Mouse (Mus musculus): ENCODE data around the gene Eid2b. TPM values are rescaled to one million over a fixed set of nuclear protein-coding genes. Genes with fewer than 3 reads are reported as not detected.

Eid2b gene
- polyA plus RNA-seq, 1 experiment from 2014 or later, result 7.0 TPM

GRCm38 (mm10) chr7:28306216-28306615, 28.7 kb downstream of the Eid2b start:
- WGBS, result 88% methylated on average over 8 of the region's 8 CpGs
- Histone ChIP-seq H3K4me2 (replicated peaks; ENCODE audit: low read depth) (no peak overlapping the region), H3K36me3 (ENCODE audit: control insufficient read depth, insufficient read depth) (peaks cover 53% of the 10 kb centered on the region)

GRCm38 (mm10) chr7:28309737-28310136, 32.2 kb downstream of the Eid2b start:
- H3K4me3 ChIP-seq (ENCODE audit: low read depth, low read length), result no peak overlapping the region
- 66% methylated on average over 9 of the region's 9 CpGs for WGBS
- TF ChIP-seq CTCF (IDR thresholded peaks at IDR 0.05; ENCODE audit: low read depth), result no peak
- H3K27ac ChIP-seq (ENCODE audit: low read depth, low read length), result no peak overlapping the region
- no peaks in the 10 kb centered on the region for H3K9me3 ChIP-seq (ENCODE audit: control insufficient read depth)
- no peaks in the 10 kb centered on the region; the same call in 1 of the 2 replicates for H3K4me1 ChIP-seq (replicated peaks; ENCODE audit: control insufficient read depth, insufficient read depth, low read length)
- no peaks in the 10 kb centered on the region for H3K27me3 ChIP-seq (replicated peaks; ENCODE audit: control insufficient read depth, insufficient read depth, low read length)
- no peak for ATAC-seq
- H3K4me2 ChIP-seq (replicated peaks; ENCODE audit: low read depth), result no peak overlapping the region
- H3K36me3 ChIP-seq (ENCODE audit: control insufficient read depth, insufficient read depth), result peaks cover 55% of the 10 kb centered on the region
- no peak overlapping the region for H3K9ac ChIP-seq (ENCODE audit: low read depth, low read length)

More at GRCm38 (mm10) chr7:28306216-28306615, 28.7 kb downstream of the Eid2b start:
- no peaks in the 10 kb centered on the region; the same call in 1 of the 2 replicates for H3K4me1 ChIP-seq (replicated peaks; ENCODE audit: control insufficient read depth, insufficient read depth, low read length)
- ATAC-seq, result no peak
- H3K9ac ChIP-seq (ENCODE audit: low read depth, low read length), result no peak overlapping the region
- no peak overlapping the region for H3K27ac ChIP-seq (ENCODE audit: low read depth, low read length)
- H3K9me3 ChIP-seq (ENCODE audit: control insufficient read depth), result no peaks in the 10 kb centered on the region
- TF ChIP-seq CTCF (IDR thresholded peaks at IDR 0.05; ENCODE audit: low read depth), result no peak
- H3K4me3 ChIP-seq (ENCODE audit: low read depth, low read length), result no peak overlapping the region
- peaks cover 8% of the 10 kb centered on the region for H3K27me3 ChIP-seq (replicated peaks; ENCODE audit: control insufficient read depth, insufficient read depth, low read length)

- Histone ChIP-seq H3K4me2 (replicated peaks; ENCODE audit: low read depth) (peak overlapping the region; percentile 92), H3K4me3 (ENCODE audit: low read depth, low read length) (peak overlapping the region; percentile 91), H3K9me3 (ENCODE audit: control insufficient read depth) (no peaks in the 10 kb centered on the region), H3K27ac (ENCODE audit: low read depth, low read length) (peak overlapping the region; percentile 66), H3K27me3 (replicated peaks; ENCODE audit: control insufficient read depth, insufficient read depth, low read length) (no peaks in the 10 kb centered on the region), H3K9ac (ENCODE audit: low read depth, low read length) (peak overlapping the region; percentile 82), H3K36me3 (ENCODE audit: control insufficient read depth, insufficient read depth) (peaks cover 57% of the 10 kb centered on the region), H3K4me1 (replicated peaks; ENCODE audit: control insufficient read depth, insufficient read depth, low read length) (no peaks in the 10 kb centered on the region; the same call in 1 of the 2 replicates)
- peak; percentile 70 for ATAC-seq
- 5% methylated on average over 35 of the region's 35 CpGs for WGBS
- TF ChIP-seq CTCF (IDR thresholded peaks at IDR 0.05; ENCODE audit: low read depth), result no peak
Measured at GRCm38 (mm10) chr7:28311151-28311925, 33.8 kb downstream of the Eid2b start.

GRCm38 (mm10) chr7:28311926-28312543, 34.5 kb downstream of the Eid2b start, which contains the start of gene Timm50:
TSS of gene Timm50 (minus strand) at chr7:28312072.
- H3K9ac ChIP-seq (ENCODE audit: low read depth, low read length), result peak within 1 kb of the TSS; percentile 82
- peak within 1 kb of the TSS; percentile 66 for H3K27ac ChIP-seq (ENCODE audit: low read depth, low read length)
- ATAC-seq, result peak; percentile 95
- TF ChIP-seq CTCF (IDR thresholded peaks at IDR 0.05; ENCODE audit: low read depth), result peak; percentile 13; the same call in 1 of the 2 replicates
- peak within 1 kb of the TSS; percentile 91 for H3K4me3 ChIP-seq (ENCODE audit: low read depth, low read length)
- H3K9me3 ChIP-seq (ENCODE audit: control insufficient read depth), result no peaks in the 10 kb centered on the region
- H3K27me3 ChIP-seq (replicated peaks; ENCODE audit: control insufficient read depth, insufficient read depth, low read length), result no peaks in the 10 kb centered on the region
- under 1% methylated on average over 44 of the region's 45 CpGs for WGBS
- H3K36me3 ChIP-seq (ENCODE audit: control insufficient read depth, insufficient read depth), result peaks cover 57% of the 10 kb centered on the region
- no peaks in the 10 kb centered on the region; the same call in 1 of the 2 replicates for H3K4me1 ChIP-seq (replicated peaks; ENCODE audit: control insufficient read depth, insufficient read depth, low read length)
- H3K4me2 ChIP-seq (replicated peaks; ENCODE audit: low read depth), result peak within 1 kb of the TSS; percentile 92

GRCm38 (mm10) chr7:28318036-28318435, 40.5 kb downstream of the Eid2b start:
- no peak overlapping the region for H3K9ac ChIP-seq (ENCODE audit: low read depth, low read length)
- no peaks in the 10 kb centered on the region for H3K27me3 ChIP-seq (replicated peaks; ENCODE audit: control insufficient read depth, insufficient read depth, low read length)
- no peak for ATAC-seq
- H3K4me3 ChIP-seq (ENCODE audit: low read depth, low read length), result no peak overlapping the region
- no peak overlapping the region for H3K27ac ChIP-seq (ENCODE audit: low read depth, low read length)
- TF ChIP-seq CTCF (IDR thresholded peaks at IDR 0.05; ENCODE audit: low read depth), result no peak
- H3K4me1 ChIP-seq (replicated peaks; ENCODE audit: control insufficient read depth, insufficient read depth, low read length), result no peaks in the 10 kb centered on the region
- no peaks in the 10 kb centered on the region for H3K9me3 ChIP-seq (ENCODE audit: control insufficient read depth)
- H3K4me2 ChIP-seq (replicated peaks; ENCODE audit: low read depth), result no peak overlapping the region
- WGBS, result 87% methylated on average over 3 of the region's 3 CpGs
- peaks cover 84% of the 10 kb centered on the region for H3K36me3 ChIP-seq (ENCODE audit: control insufficient read depth, insufficient read depth)

GRCm38 (mm10) chr7:28318714-28319113, 41.2 kb downstream of the Eid2b start:
- Histone ChIP-seq H3K27me3 (replicated peaks; ENCODE audit: control insufficient read depth, insufficient read depth, low read length) (no peaks in the 10 kb centered on the region), H3K9me3 (ENCODE audit: control insufficient read depth) (no peaks in the 10 kb centered on the region), H3K4me1 (replicated peaks; ENCODE audit: control insufficient read depth, insufficient read depth, low read length) (no peaks in the 10 kb centered on the region), H3K4me2 (replicated peaks; ENCODE audit: low read depth) (no peak overlapping the region), H3K27ac (ENCODE audit: low read depth, low read length) (no peak overlapping the region), H3K36me3 (ENCODE audit: control insufficient read depth, insufficient read depth) (peaks cover 91% of the 10 kb centered on the region), H3K9ac (ENCODE audit: low read depth, low read length) (no peak overlapping the region), H3K4me3 (ENCODE audit: low read depth, low read length) (no peak overlapping the region)
- 92% methylated on average over 17 of the region's 17 CpGs for WGBS
- TF ChIP-seq CTCF (IDR thresholded peaks at IDR 0.05; ENCODE audit: low read depth), result no peak
- ATAC-seq, result no peak
